Mouse (Mus musculus): ENCODE results near the gene Aspdh. TPM values are rescaled to one million over a fixed set of nuclear protein-coding genes. Genes with fewer than 3 reads are reported as not detected.

Aspdh gene
- 3.7 and 8.8 TPM in 2 replicates for polyA plus RNA-seq (2012; rRNA removed; ENCODE audit: low replicate concordance)

GRCm38 (mm10) chr7:44465111-44465510 is at the start of gene Aspdh:
Aspdh (plus strand) TSS chr7:44465391.

GRCm38 (mm10) chr7:44428968-44429521 is 36.1 kb upstream of the Aspdh start, which contains the start of gene Lrrc4b:
Lrrc4b (plus strand) TSS chr7:44429018.

GRCm38 (mm10) chr7:44467811-44468411 is 2.7 kb downstream of the Aspdh start, which contains the start of gene Josd2:
Josd2 (plus strand) TSS chr7:44467980.

GRCm38 (mm10) chr7:44495992-44496770 is 31.0 kb downstream of the Aspdh start, which contains the start of the genes Emc10 and Fam71e1:
Emc10 (minus strand) TSS chr7:44496529.
Fam71e1 (plus strand) TSS chr7:44496581.

Other genes starting within 250 kb of the Aspdh start
- 0.65 and 5.5 TPM in 2 replicates for gene Klk1b5, start 249.4 kb upstream of the Aspdh start, polyA plus RNA-seq (2012; rRNA removed; ENCODE audit: low replicate concordance)
- 81.1 and 870 TPM in 2 replicates for gene Klk1, start 240.0 kb upstream of the Aspdh start, polyA plus RNA-seq (2012; rRNA removed; ENCODE audit: low replicate concordance)
- gene Gm36864, start 229.2 kb upstream of the Aspdh start, polyA plus RNA-seq (2012; rRNA removed; ENCODE audit: low replicate concordance), result 0.08 TPM in 1 of 2 replicates, not detected in the other
- 1.4 TPM in 2 replicates for gene 1700028J19Rik, start 218.7 kb upstream of the Aspdh start, polyA plus RNA-seq (2012; rRNA removed; ENCODE audit: low replicate concordance)
- 67.9 and 113 TPM in 2 replicates for gene 2410002F23Rik, start 218.7 kb upstream of the Aspdh start, polyA plus RNA-seq (2012; rRNA removed; ENCODE audit: low replicate concordance)
- gene Acp4, start 208.0 kb upstream of the Aspdh start, polyA plus RNA-seq (2012; rRNA removed; ENCODE audit: low replicate concordance), result not detected in 2 replicates
- gene Gm15517, start 203.9 kb upstream of the Aspdh start, polyA plus RNA-seq (2012; rRNA removed; ENCODE audit: low replicate concordance), result 0.60 TPM in 1 of 2 replicates, not detected in the other
- 1.8 and 2.5 TPM in 2 replicates for gene Clec11a, start 158.5 kb upstream of the Aspdh start, polyA plus RNA-seq (2012; rRNA removed; ENCODE audit: low replicate concordance)
- gene Shank1, start 155.1 kb upstream of the Aspdh start, polyA plus RNA-seq (2012; rRNA removed; ENCODE audit: low replicate concordance), result 0.72 and 1.6 TPM in 2 replicates
- gene Syt3, start 81.3 kb upstream of the Aspdh start, polyA plus RNA-seq (2012; rRNA removed; ENCODE audit: low replicate concordance), result 0.84 and 5.3 TPM in 2 replicates
- gene 1700008O03Rik, start 79.6 kb upstream of the Aspdh start, polyA plus RNA-seq (2012; rRNA removed; ENCODE audit: low replicate concordance), result 0.92 and 1.2 TPM in 2 replicates
- gene Lrrc4b, start 36.4 kb upstream of the Aspdh start, polyA plus RNA-seq (2012; rRNA removed; ENCODE audit: low replicate concordance), result 1.0 and 1.5 TPM in 2 replicates
- 114 and 135 TPM in 2 replicates for gene Josd2, start 2.6 kb downstream of the Aspdh start, polyA plus RNA-seq (2012; rRNA removed; ENCODE audit: low replicate concordance)
- 308 and 370 TPM in 2 replicates for gene Emc10, start 31.1 kb downstream of the Aspdh start, polyA plus RNA-seq (2012; rRNA removed; ENCODE audit: low replicate concordance)
- 6.3 and 8.9 TPM in 2 replicates for gene Fam71e1, start 31.2 kb downstream of the Aspdh start, polyA plus RNA-seq (2012; rRNA removed; ENCODE audit: low replicate concordance)
- gene Mybpc2, start 59.3 kb downstream of the Aspdh start, polyA plus RNA-seq (2012; rRNA removed; ENCODE audit: low replicate concordance), result not detected in 2 replicates
- gene Spib, start 66.7 kb downstream of the Aspdh start, polyA plus RNA-seq (2012; rRNA removed; ENCODE audit: low replicate concordance), result 7.6 and 9.2 TPM in 2 replicates
- 42.0 and 46.0 TPM in 2 replicates for gene Pold1, start 83.5 kb downstream of the Aspdh start, polyA plus RNA-seq (2012; rRNA removed; ENCODE audit: low replicate concordance)
- 250 and 318 TPM in 2 replicates for gene Nr1h2, start 88.6 kb downstream of the Aspdh start, polyA plus RNA-seq (2012; rRNA removed; ENCODE audit: low replicate concordance)
- gene Napsa, start 107.0 kb downstream of the Aspdh start, polyA plus RNA-seq (2012; rRNA removed; ENCODE audit: low replicate concordance), result 2.9 and 7.7 TPM in 2 replicates
- gene Kcnc3, start 125.3 kb downstream of the Aspdh start, polyA plus RNA-seq (2012; rRNA removed; ENCODE audit: low replicate concordance), result 3.6 and 6.8 TPM in 2 replicates
- 132 and 290 TPM in 2 replicates for gene Myh14, start 205.5 kb downstream of the Aspdh start, polyA plus RNA-seq (2012; rRNA removed; ENCODE audit: low replicate concordance)
- gene Izumo2, start 243.4 kb downstream of the Aspdh start, polyA plus RNA-seq (2012; rRNA removed; ENCODE audit: low replicate concordance), result not detected in 2 replicates

Data from duodenum, adult 2 months (tissue).